Mouse (Mus musculus) liver, postnatal 0 days (tissue): ENCODE results near the gene Add3. TPM values are rescaled to one million over a fixed set of nuclear protein-coding genes. Genes with fewer than 3 reads are reported as not detected.
A peak's percentile ranks its signal among the peaks of the same experiment; 100 is the strongest.

ENCODE experiments used
- ATAC-seq: fragments of 200-750 bp; cut with Nextera tagmentation; 2 replicates; pipeline ENCODE4 v1.8.0; 2017; ENCODE audit warnings: mild to moderate bottlenecking, moderate library complexity
- DNase-seq: peaks from one replicate; pipeline ENCODE4 v3.0.0-alpha.2; 2016
- H3K27ac ChIP-seq: fragments of 300-500 bp; sonication (generic); 2 replicates; pipeline ENCODE4 v1.5.1; 2014; ENCODE audit warnings: antibody characterized with exemption, moderate library complexity, mild to moderate bottlenecking, low read depth
- H3K27me3 ChIP-seq: fragments of 300-500 bp; sonication (generic); 2 replicates; pipeline ENCODE4 v1.6.1; 2014; ENCODE audit warnings: low read length, control low read depth, mixed read lengths; ENCODE audit not compliant: insufficient read depth
- H3K36me3 ChIP-seq: fragments of 300-500 bp; sonication (generic); replicated peaks from 2 replicates; pipeline ENCODE4 v1.6.1; 2014; ENCODE audit warnings: mild to moderate bottlenecking, control low read depth, low read length, moderate library complexity, mixed read lengths; ENCODE audit not compliant: insufficient read depth
- H3K4me1 ChIP-seq: fragments of 300-500 bp; sonication (generic); 2 replicates; pipeline ENCODE4 v1.6.1; 2014; ENCODE audit warnings: antibody characterized with exemption, mild to moderate bottlenecking, control low read depth; ENCODE audit not compliant: insufficient read depth
- H3K4me2 ChIP-seq: fragments of 300-500 bp; sonication (generic); 2 replicates; pipeline ENCODE4 v1.6.1; 2014; ENCODE audit warnings: low read depth, mild to moderate bottlenecking, low read length, moderate library complexity, mixed read lengths
- H3K4me3 ChIP-seq: fragments of 300-500 bp; sonication (generic); 2 replicates; pipeline ENCODE4 v1.5.1; 2014; ENCODE audit warnings: low read depth, low read length
- H3K9ac ChIP-seq: fragments of 300-500 bp; sonication (generic); replicated peaks from 2 replicates; pipeline ENCODE4 v1.6.1; 2014; ENCODE audit warnings: mild to moderate bottlenecking, moderate library complexity
- H3K9me3 ChIP-seq: fragments of 300-500 bp; sonication (generic); 2 replicates; pipeline ENCODE4 v1.6.1; 2016; ENCODE audit warnings: mild to moderate bottlenecking, control low read depth, low read length, mixed read lengths
- CTCF ChIP-seq: sonication (generic); IDR thresholded peaks from 2 replicates; pipeline ENCODE4 v1.5.1; 2016; ENCODE audit warnings: antibody characterized with exemption, low read depth
- EP300 ChIP-seq: IDR thresholded peaks from 2 replicates; pipeline ENCODE4 v1.6.1; 2016; ENCODE audit warnings: antibody characterized with exemption, low read depth, mild to moderate bottlenecking
- WGBS: fragments of 180-500 bp; shearing (Covaris S2); extraction: QIAGEN DNeasy Blood & Tissue Kit; methylation state at CpG from one replicate; pipeline ENCODE4 v1.1.7; 2014; ENCODE audit not compliant: insufficient replicate concordance; 5-methylcytosine and 5-hydroxymethylcytosine counted together
- polyA plus RNA-seq: library from polyadenylated mRNA; unstranded; fragments of >200 nt; fragmentation: Nextera tagmentation; extraction: Ambion mirVana; gene quantifications from 2 replicates; pipeline ENCODE4 v1.2.1, GENCODE M21; 2015

Gene Add3
- polyA plus RNA-seq, 1 experiment from 2014 or later, result 21.4 TPM

GRCm38 (mm10) chr19:53183620-53184019 lies 43.4 kb downstream of the Add3 start:
- H3K4me1 ChIP-seq, result peaks cover 67% of the 10 kb centered on the region
- no peak overlapping the region for H3K4me3 ChIP-seq
- 28% methylated on average over 9 of the region's 9 CpGs for WGBS
- H3K9me3 ChIP-seq, result no peaks in the 10 kb centered on the region
- H3K9ac ChIP-seq, result peak overlapping the region; percentile 28
- H3K36me3 ChIP-seq, result no peaks in the 10 kb centered on the region
- peak overlapping the region; percentile 66 for H3K27ac ChIP-seq
- no peak for ATAC-seq
- peak overlapping the region; percentile 55 for H3K4me2 ChIP-seq
- no peak for DNase-seq
- H3K27me3 ChIP-seq, result no peaks in the 10 kb centered on the region
- TF ChIP-seq CTCF (peak; percentile 34), EP300 (no peak)

GRCm38 (mm10) chr19:53184216-53184615 lies 44.0 kb downstream of the Add3 start:
- H3K4me2 ChIP-seq, result peak overlapping the region; percentile 55
- H3K27me3 ChIP-seq, result no peaks in the 10 kb centered on the region
- TF ChIP-seq EP300, result no peak
- no peak for TF ChIP-seq CTCF
- no peaks in the 10 kb centered on the region for H3K9me3 ChIP-seq
- H3K27ac ChIP-seq, result peak overlapping the region; percentile 66
- H3K4me1 ChIP-seq, result peaks cover 71% of the 10 kb centered on the region
- H3K9ac ChIP-seq, result peak overlapping the region; percentile 28; the same call in 1 of the 2 replicates
- H3K36me3 ChIP-seq, result no peaks in the 10 kb centered on the region
- ATAC-seq (no peak), DNase-seq (no peak)
- 0 out of 2 replicates have a peak overlapping the region, but pooled peaks have one; percentile 1 for H3K4me3 ChIP-seq
- WGBS, result 16% methylated on average over 10 of the region's 10 CpGs

GRCm38 (mm10) chr19:53184911-53185310 lies 44.7 kb downstream of the Add3 start:
- Histone ChIP-seq H3K9me3 (no peaks in the 10 kb centered on the region), H3K4me3 (no peak overlapping the region), H3K36me3 (no peaks in the 10 kb centered on the region), H3K4me1 (peaks cover 75% of the 10 kb centered on the region), H3K9ac (no peak overlapping the region), H3K4me2 (peak overlapping the region; percentile 55), H3K27me3 (no peaks in the 10 kb centered on the region), H3K27ac (peak overlapping the region; percentile 66)
- 26% methylated on average over 5 of the region's 5 CpGs for WGBS
- ATAC-seq (peak; percentile 64), DNase-seq (no peak)
- TF ChIP-seq EP300, result no peak
- TF ChIP-seq CTCF, result no peak

GRCm38 (mm10) chr19:53185486-53186134 lies 45.4 kb downstream of the Add3 start:
- Histone ChIP-seq H3K9me3 (no peaks in the 10 kb centered on the region), H3K36me3 (no peaks in the 10 kb centered on the region), H3K9ac (0 out of 2 replicates have a peak overlapping the region, but pooled peaks have one; percentile 11), H3K27ac (peak overlapping the region; percentile 66), H3K4me2 (peak overlapping the region; percentile 55), H3K4me3 (peak overlapping the region; percentile 26), H3K27me3 (no peaks in the 10 kb centered on the region), H3K4me1 (peaks cover 78% of the 10 kb centered on the region)
- ATAC-seq (peak; percentile 95), DNase-seq (peak; percentile 89)
- WGBS, result 7% methylated on average over 8 of the region's 8 CpGs
- TF ChIP-seq CTCF (peak; percentile 20; the same call in 1 of the 2 replicates), EP300 (peak; percentile 92)

- Histone ChIP-seq H3K4me1 (peaks cover 76% of the 10 kb centered on the region), H3K27me3 (no peaks in the 10 kb centered on the region), H3K4me3 (peak overlapping the region; percentile 15), H3K27ac (peak overlapping the region; percentile 78), H3K9ac (peak overlapping the region; percentile 41), H3K4me2 (peak overlapping the region; percentile 51), H3K9me3 (no peaks in the 10 kb centered on the region), H3K36me3 (no peaks in the 10 kb centered on the region)
- WGBS, result 51% methylated on average over 4 of the region's 4 CpGs
- TF ChIP-seq CTCF, result no peak
- DNase-seq (no peak), ATAC-seq (no peak)
These were observed 46.2 kb downstream of the Add3 start for GRCm38 (mm10) chr19:53186456-53186855.

- H3K27ac ChIP-seq, result 0 out of 2 replicates have a peak overlapping the region, but pooled peaks have one; percentile 69
- 35% methylated on average over 7 of the region's 7 CpGs for WGBS
- no peaks in the 10 kb centered on the region for H3K27me3 ChIP-seq
- no peaks in the 10 kb centered on the region for H3K36me3 ChIP-seq
- no peak for TF ChIP-seq CTCF
- no peak for TF ChIP-seq EP300
- H3K4me3 ChIP-seq, result no peak overlapping the region
- H3K4me1 ChIP-seq, result peaks cover 79% of the 10 kb centered on the region
- no peak for ATAC-seq
- H3K4me2 ChIP-seq, result peak overlapping the region; percentile 24
- no peaks in the 10 kb centered on the region for H3K9me3 ChIP-seq
- no peak overlapping the region for H3K9ac ChIP-seq
- DNase-seq, result no peak
These were observed 47.3 kb downstream of the Add3 start for GRCm38 (mm10) chr19:53187533-53187932.
